Mouse (Mus musculus): Measurements from ENCODE around the gene Sh3bp5l.

DNA sequence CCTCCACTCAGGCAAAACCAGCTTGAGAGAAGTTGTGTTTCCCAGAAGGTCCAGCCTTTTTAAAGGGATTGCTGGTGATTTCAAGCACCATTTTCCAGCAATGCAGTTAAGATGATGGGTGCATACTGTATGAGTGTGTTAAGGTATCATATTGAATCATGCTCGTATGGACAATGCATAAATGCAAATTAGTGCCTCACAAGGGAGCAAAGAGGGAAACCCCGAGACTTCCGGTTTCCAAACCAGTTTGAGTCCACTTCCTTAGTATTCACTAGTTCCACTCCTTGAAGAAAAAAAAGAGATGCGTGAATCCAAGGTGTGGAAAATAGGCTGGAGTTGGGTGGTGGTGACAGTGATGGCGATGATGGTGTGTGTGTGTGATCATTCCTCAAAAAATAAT, 48.0 kb upstream of the Sh3bp5l start:
- TF ChIP-seq JUND (IDR thresholded peaks at IDR 0.05; ENCODE audit: low read depth, low read length) (no peak), GABPA (IDR thresholded peaks at IDR 0.05; ENCODE audit: low read depth, low read length) (no peak), POLR2A (IDR thresholded peaks at IDR 0.05; ENCODE audit: control insufficient read depth in 1 of 2, insufficient read depth in 1 of 2, low read depth in 1 of 2, low read length in 2 of 2, poor library complexity in 1 of 2) (no peak), EP300 (IDR thresholded peaks at IDR 0.05; ENCODE audit: low read depth in 1 of 2, low read length in 2 of 2) (no peak)
